31 mouse cellular contexts compared by ENCODE assay signal in the genomic region with DNA sequence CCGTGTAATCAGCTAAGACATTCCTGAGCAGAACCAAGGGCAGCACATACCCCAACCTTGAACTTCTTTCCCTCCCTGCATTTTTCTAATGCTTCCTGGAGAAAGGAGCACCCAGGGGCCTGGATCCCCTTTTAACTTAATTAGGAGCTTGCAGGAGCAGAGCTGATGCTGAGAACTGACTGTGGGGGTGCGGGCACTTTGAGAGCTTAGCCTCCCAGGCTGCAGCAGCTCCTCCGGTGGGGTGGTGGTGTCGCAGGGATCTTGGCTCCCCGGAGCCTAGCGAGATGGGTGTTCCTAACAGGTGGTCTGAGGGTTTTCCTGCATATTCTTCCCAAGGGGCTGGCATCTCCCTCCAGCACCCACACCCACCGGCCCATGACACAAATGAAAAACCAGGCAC.
DNase-seq lines count a peak whose midpoint lies in the region; ATAC-seq and TF ChIP-seq lines count a peak whose summit lies in the region.
"Had no signal": no experiment of that assay in that cellular context is flagged by ENCODE, and none has a peak within 500 bp of the region (broad histone marks: within the 10 kb centered on the region; RNA-seq: fewer than 3 reads in every experiment).

No protein-coding gene starts in this region.

- no peak for TF ChIP-seq CTCF in intestine, postnatal 0 days (IDR thresholded peaks at IDR 0.05; ENCODE audit: low read depth)

- WGBS in lung, embryonic 16.5 days, result 35% methylated on average over 7 of the region's 7 CpGs
- WGBS in intestine, postnatal 0 days, result 71% methylated on average over 7 of the region's 7 CpGs

- H3K4me1 ChIP-seq in lung, embryonic 16.5 days (replicated peaks; ENCODE audit: control insufficient read depth, insufficient read depth, low read length), result peaks cover 3% of the 10 kb centered on the region; the same call in 1 of the 2 replicates
- no peaks in the 10 kb centered on the region for H3K4me1 ChIP-seq in intestine, postnatal 0 days (replicated peaks; ENCODE audit: control insufficient read depth, insufficient read depth, low read length)
- H3K4me1 ChIP-seq: liver, embryonic 12.5 days had no signal

- peak; percentile 28; the same call in 1 of the 2 replicates for ATAC-seq in lung, embryonic 16.5 days (ENCODE audit: low read depth)
- no peak for ATAC-seq in intestine, postnatal 0 days
- ATAC-seq: liver, embryonic 12.5 days; liver, postnatal 0 days; lung, postnatal 0 days had no signal

- intact Hi-C loops in left cerebral cortex, postnatal 36 days (cut with DNase I), result no loop called here

- no peaks in the 10 kb centered on the region for H3K36me3 ChIP-seq in lung, embryonic 16.5 days (ENCODE audit: control insufficient read depth, insufficient read depth, low read length)
- H3K36me3 ChIP-seq in intestine, postnatal 0 days (ENCODE audit: control insufficient read depth, insufficient read depth), result no peaks in the 10 kb centered on the region
- H3K36me3 ChIP-seq: forebrain, embryonic 12.5 days; G1E; hindbrain, embryonic 15.5 days; liver, embryonic 12.5 days; neural tube, embryonic 12.5 days had no signal

- peak; percentile 1 for DNase-seq in adrenal gland, adult 2 months
- DNase-seq in adrenal gland, adult (ENCODE audit: inconsistent age in 2 of 2, low spot score in 1 of 2), result no peak
- DNase-seq in lung, postnatal 4 days, result no peak
- DNase-seq in ovary, adult 18-20 months (ENCODE audit: low spot score), result peak; percentile 21
- no peak for DNase-seq in ovary, postnatal 10 days (ENCODE audit: low spot score)
- DNase-seq in left cerebral cortex, postnatal 36 days (ENCODE audit: low spot score in 2 of 2), result no peak
- DNase-seq: adrenal gland, postnatal 25 days; cerebellum, adult 11-12 months; cerebellum, adult 9-11 months; gastrocnemius, postnatal 10 days; heart, postnatal 14 days; kidney, adult 2 months; kidney, postnatal 36 days; liver, postnatal 0 days; right cerebral cortex, postnatal 25 days; spleen, adult 18-20 months; thymus, adult 2 months; thymus, postnatal 36 days had no signal

- no peaks in the 10 kb centered on the region for H3K9me3 ChIP-seq in lung, embryonic 16.5 days (ENCODE audit: control insufficient read depth, low read length)
- no peaks in the 10 kb centered on the region for H3K9me3 ChIP-seq in intestine, postnatal 0 days (ENCODE audit: control insufficient read depth)
- H3K9me3 ChIP-seq: forebrain, embryonic 12.5 days; hindbrain, embryonic 15.5 days; liver, embryonic 12.5 days; neural tube, embryonic 12.5 days had no signal

- no peaks in the 10 kb centered on the region for H3K27me3 ChIP-seq in lung, embryonic 16.5 days (ENCODE audit: control insufficient read depth, insufficient read depth, low read depth, low read length)
- no peaks in the 10 kb centered on the region for H3K27me3 ChIP-seq in intestine, postnatal 0 days (replicated peaks; ENCODE audit: control insufficient read depth, insufficient read depth, low read length)
- H3K27me3 ChIP-seq: CH12.LX; forebrain, embryonic 12.5 days; hindbrain, embryonic 15.5 days; liver, embryonic 12.5 days; neural tube, embryonic 12.5 days had no signal

- no peak overlapping the region for H3K9ac ChIP-seq in lung, embryonic 16.5 days (ENCODE audit: low read length)
- no peak overlapping the region for H3K9ac ChIP-seq in intestine, postnatal 0 days (ENCODE audit: low read depth, low read length)
- H3K9ac ChIP-seq: forebrain, embryonic 12.5 days; hindbrain, embryonic 15.5 days; liver, embryonic 12.5 days; liver, postnatal 0 days; neural tube, embryonic 12.5 days had no signal

- H3K27ac ChIP-seq in lung, embryonic 16.5 days (ENCODE audit: low read length), result no peak overlapping the region
- no peak overlapping the region for H3K27ac ChIP-seq in intestine, postnatal 0 days (ENCODE audit: low read depth, low read length)
- H3K27ac ChIP-seq: forebrain, embryonic 12.5 days; hindbrain, embryonic 15.5 days; layer of hippocampus, adult 2 months; left cerebral cortex, adult 2 months; liver, embryonic 12.5 days; macrophage; neural tube, embryonic 12.5 days had no signal

- no peak overlapping the region for H3K4me2 ChIP-seq in lung, embryonic 16.5 days (ENCODE audit: low read depth, low read length)
- no peak overlapping the region for H3K4me2 ChIP-seq in intestine, postnatal 0 days (replicated peaks; ENCODE audit: low read depth)
- H3K4me2 ChIP-seq: forebrain, embryonic 12.5 days; hindbrain, embryonic 15.5 days; liver, embryonic 12.5 days; neural tube, embryonic 12.5 days had no signal

- no peak overlapping the region for H3K4me3 ChIP-seq in lung, embryonic 16.5 days (ENCODE audit: low read length)
- no peak overlapping the region for H3K4me3 ChIP-seq in intestine, postnatal 0 days (ENCODE audit: low read depth, low read length)
- H3K4me3 ChIP-seq: erythroblast, embryonic 14.5 days; forebrain, embryonic 12.5 days; hindbrain, embryonic 15.5 days; layer of hippocampus, adult 2 months; left cerebral cortex, adult 2 months; liver, embryonic 12.5 days; neural tube, embryonic 12.5 days had no signal

Comparison
In these comparisons a context has a peak if more than half of its experiments do, and no peak if none do; other contexts are left out.
1. DNase-seq: peak in adrenal gland, adult 2 months (single experiment) and ovary, adult 18-20 months (single experiment); none in adrenal gland, adult (0 of 2), lung, postnatal 4 days (0 of 2), ovary, postnatal 10 days (single experiment) and left cerebral cortex, postnatal 36 days (0 of 2).